Mouse (Mus musculus) stomach, embryonic 14.5 days (tissue): ENCODE results near the gene Ephb2. TPM values are rescaled to one million over a fixed set of nuclear protein-coding genes. Genes with fewer than 3 reads are reported as not detected.

ENCODE experiments used
- ATAC-seq: fragments of 200-750 bp; cut with Nextera tagmentation; 2 replicates; pipeline ENCODE4 v1.8.0; 2017; ENCODE audit warnings: low read depth, moderate TSS enrichment; ENCODE audit not compliant: insufficient number of reproducible peaks, insufficient read depth, low FRiP score
- H3K27ac ChIP-seq: fragments of 300-500 bp; sonication (generic); 2 replicates; pipeline ENCODE4 v1.5.1; 2014; ENCODE audit warnings: mild to moderate bottlenecking, low read length, moderate library complexity, mixed read lengths
- H3K27me3 ChIP-seq: fragments of 300-500 bp; sonication (generic); 2 replicates; pipeline ENCODE4 v1.6.1; 2014; ENCODE audit warnings: low read length, control low read depth, mixed read lengths; ENCODE audit not compliant: control insufficient read depth, insufficient read depth
- H3K36me3 ChIP-seq: fragments of 300-500 bp; sonication (generic); 2 replicates; pipeline ENCODE4 v1.6.1; 2014; ENCODE audit warnings: mild to moderate bottlenecking, control low read depth, low read length, moderate library complexity, mixed read lengths; ENCODE audit not compliant: control insufficient read depth, insufficient read depth
- H3K4me1 ChIP-seq: fragments of 300-500 bp; sonication (generic); 2 replicates; pipeline ENCODE4 v1.6.1; 2014; ENCODE audit warnings: low read length, control low read depth, mixed read lengths; ENCODE audit not compliant: control insufficient read depth, insufficient read depth
- H3K4me2 ChIP-seq: fragments of 300-500 bp; sonication (generic); replicated peaks from 2 replicates; pipeline ENCODE4 v1.6.1; 2014; ENCODE audit warnings: low read depth, low read length, control low read depth
- H3K4me3 ChIP-seq: fragments of 300-500 bp; sonication (generic); 2 replicates; pipeline ENCODE4 v1.5.1; 2014; ENCODE audit warnings: low read depth, low read length, control low read depth
- H3K9ac ChIP-seq: fragments of 300-500 bp; sonication (generic); replicated peaks from 2 replicates; pipeline ENCODE4 v1.6.1; 2014; ENCODE audit warnings: low read depth, mild to moderate bottlenecking, control low read depth, low read length, moderate library complexity, mixed read lengths
- H3K9me3 ChIP-seq: fragments of 300-500 bp; sonication (generic); 2 replicates; pipeline ENCODE4 v1.6.1; 2016; ENCODE audit warnings: low read depth, low read length, control low read depth; ENCODE audit not compliant: control insufficient read depth
- WGBS: fragments of 180-500 bp; shearing (Covaris S2); extraction: QIAGEN DNeasy Blood & Tissue Kit; methylation state at CpG from one replicate; pipeline ENCODE4 v1.1.7; 2014; 5-methylcytosine and 5-hydroxymethylcytosine counted together
- polyA plus RNA-seq: library from polyadenylated mRNA; unstranded; fragments of >200 nt; fragmentation: Nextera tagmentation; extraction: Ambion mirVana; gene quantifications from 2 replicates; pipeline ENCODE4 v1.2.1, GENCODE M21; 2014

Gene Ephb2
- polyA plus RNA-seq, 1 experiment from 2014 or later, result 7.6 TPM

DNA sequence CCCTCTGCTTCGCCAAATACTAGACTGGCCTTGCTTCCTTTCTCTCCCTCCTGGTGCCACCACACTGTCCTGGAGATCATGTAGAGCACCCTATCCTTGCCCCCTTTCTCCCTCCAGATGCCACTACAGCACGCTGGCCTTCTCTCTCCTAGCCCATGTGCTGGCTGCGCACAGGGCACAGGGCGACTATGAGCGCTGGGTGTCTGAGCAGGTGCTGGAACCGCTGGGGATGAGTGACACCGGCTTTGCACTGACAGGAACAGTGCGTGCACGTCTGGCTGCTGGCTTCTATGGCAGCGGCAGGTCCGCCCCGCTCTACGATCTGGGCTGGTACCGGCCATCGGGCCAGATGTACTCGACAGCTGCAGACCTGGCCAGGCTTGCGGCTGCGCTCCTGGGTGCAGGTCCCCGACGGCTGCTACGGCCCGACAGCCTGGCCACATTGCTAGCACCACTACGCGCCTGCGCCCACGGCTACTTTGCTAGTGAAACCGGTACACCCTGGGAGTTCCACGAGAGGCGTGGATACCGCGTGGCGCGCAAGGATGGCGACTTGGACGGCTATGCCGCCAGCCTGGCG is 198.7 kb downstream of the Ephb2 start:
- peak overlapping the region; percentile 56 for H3K4me3 ChIP-seq
- no peaks in the 10 kb centered on the region for H3K9me3 ChIP-seq
- H3K4me1 ChIP-seq, result peaks cover 11% of the 10 kb centered on the region
- ATAC-seq, result no peak; the same call in 1 of the 2 replicates
- peak overlapping the region; percentile 96 for H3K4me2 ChIP-seq
- WGBS, result 18% methylated on average over 37 of the region's 37 CpGs
- H3K27me3 ChIP-seq, result 0 out of 2 replicates have a peak, but pooled peaks cover 4% of the 10 kb centered on the region
- H3K36me3 ChIP-seq, result no peaks in the 10 kb centered on the region
- H3K9ac ChIP-seq, result peak overlapping the region; percentile 50
- H3K27ac ChIP-seq, result no peak overlapping the region

DNA sequence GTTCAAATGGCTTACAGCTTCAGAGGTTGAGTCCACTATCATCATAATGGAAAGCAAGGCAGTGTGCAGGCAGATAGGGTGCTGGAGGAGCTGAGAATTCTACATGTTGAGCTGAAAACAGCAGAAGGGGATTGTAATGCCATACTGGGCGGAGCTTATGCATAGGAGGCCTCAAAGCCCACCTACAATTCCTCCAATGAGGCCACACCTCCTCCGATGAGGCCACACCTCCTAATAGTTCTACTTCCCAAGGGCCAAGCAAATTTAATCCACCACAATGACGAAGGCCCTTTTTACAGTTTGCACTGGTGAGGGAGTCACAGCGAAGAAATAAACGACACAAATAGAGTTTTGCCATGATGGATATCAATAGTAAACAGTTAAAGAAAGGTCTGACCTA is 199.3 kb downstream of the Ephb2 start:
- Histone ChIP-seq H3K36me3 (no peaks in the 10 kb centered on the region), H3K4me3 (no peak overlapping the region), H3K27me3 (0 out of 2 replicates have a peak, but pooled peaks cover 4% of the 10 kb centered on the region), H3K4me1 (peaks cover 11% of the 10 kb centered on the region), H3K4me2 (no peak overlapping the region), H3K9ac (no peak overlapping the region), H3K27ac (no peak overlapping the region), H3K9me3 (no peaks in the 10 kb centered on the region)
- no peak for ATAC-seq
- 57% methylated on average over 5 of the region's 5 CpGs for WGBS

DNA sequence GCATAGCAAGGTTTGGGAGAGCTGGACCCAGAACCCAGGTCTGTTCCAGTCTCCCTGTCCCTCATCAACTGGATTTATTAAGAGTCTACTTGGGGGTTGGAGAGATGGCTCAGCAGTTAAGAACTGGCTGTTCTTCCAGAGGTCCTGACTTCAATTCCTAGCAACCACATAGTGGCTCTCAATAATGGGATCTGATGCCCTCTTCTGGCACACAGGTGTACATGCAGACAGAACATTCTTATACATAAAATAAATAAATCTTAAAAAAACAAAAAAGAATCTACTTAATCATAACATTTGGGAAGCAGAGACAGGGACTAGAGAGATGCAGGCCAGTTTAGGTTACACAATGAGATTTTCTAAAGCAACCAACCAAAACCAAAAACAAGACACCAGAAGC is 199.8 kb downstream of the Ephb2 start:
- H3K36me3 ChIP-seq, result no peaks in the 10 kb centered on the region
- no peak for ATAC-seq

DNA sequence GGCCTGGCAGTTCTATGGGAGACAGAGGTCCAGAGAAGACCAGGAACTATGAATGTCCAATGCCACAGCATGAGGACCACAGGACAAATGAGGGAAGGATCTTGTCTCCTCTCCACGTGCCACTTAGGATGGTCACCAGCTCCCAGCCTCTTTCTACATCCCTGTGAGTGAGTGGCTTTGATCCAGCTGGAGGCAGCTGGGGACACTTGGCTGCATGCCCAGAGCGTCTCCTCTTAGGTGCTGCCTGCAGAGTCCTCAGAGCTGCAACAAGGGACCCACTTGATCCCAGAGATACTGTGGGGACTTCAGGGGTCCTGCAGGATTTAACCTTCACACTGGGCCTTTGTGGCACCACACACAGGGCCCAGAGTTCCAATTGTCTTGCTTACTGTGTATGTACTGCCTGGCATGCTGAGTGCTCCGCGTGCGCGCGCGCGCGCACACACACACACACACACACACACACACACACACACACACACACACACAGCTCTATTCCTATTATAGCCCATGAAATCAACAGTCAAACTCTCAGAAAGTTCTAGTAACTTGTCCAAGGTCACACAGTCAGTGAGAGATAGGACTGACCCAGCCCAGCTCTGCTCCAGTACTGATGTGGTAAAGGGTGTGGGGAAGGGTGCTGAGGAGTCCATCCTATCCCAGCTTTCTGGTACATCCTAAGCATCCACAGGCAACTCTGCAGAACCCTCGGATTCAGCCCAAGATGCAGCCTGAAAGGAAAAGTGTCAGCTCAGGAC is 204.4 kb downstream of the Ephb2 start:
- no peak for ATAC-seq
- no peak overlapping the region for H3K9ac ChIP-seq
- no peak overlapping the region for H3K4me2 ChIP-seq
- 80% methylated on average over 11 of the region's 11 CpGs for WGBS
- no peak overlapping the region for H3K27ac ChIP-seq
- no peaks in the 10 kb centered on the region for H3K27me3 ChIP-seq
- no peaks in the 10 kb centered on the region for H3K4me1 ChIP-seq
- no peaks in the 10 kb centered on the region for H3K36me3 ChIP-seq
- no peaks in the 10 kb centered on the region for H3K9me3 ChIP-seq
- no peak overlapping the region for H3K4me3 ChIP-seq

More for the DNA sequence above, 199.8 kb downstream of the Ephb2 start:
- Histone ChIP-seq H3K4me3 (no peak overlapping the region), H3K9ac (no peak overlapping the region), H3K4me2 (no peak overlapping the region), H3K27ac (no peak overlapping the region), H3K9me3 (no peaks in the 10 kb centered on the region), H3K27me3 (0 out of 2 replicates have a peak, but pooled peaks cover 4% of the 10 kb centered on the region), H3K4me1 (peaks cover 11% of the 10 kb centered on the region)

DNA sequence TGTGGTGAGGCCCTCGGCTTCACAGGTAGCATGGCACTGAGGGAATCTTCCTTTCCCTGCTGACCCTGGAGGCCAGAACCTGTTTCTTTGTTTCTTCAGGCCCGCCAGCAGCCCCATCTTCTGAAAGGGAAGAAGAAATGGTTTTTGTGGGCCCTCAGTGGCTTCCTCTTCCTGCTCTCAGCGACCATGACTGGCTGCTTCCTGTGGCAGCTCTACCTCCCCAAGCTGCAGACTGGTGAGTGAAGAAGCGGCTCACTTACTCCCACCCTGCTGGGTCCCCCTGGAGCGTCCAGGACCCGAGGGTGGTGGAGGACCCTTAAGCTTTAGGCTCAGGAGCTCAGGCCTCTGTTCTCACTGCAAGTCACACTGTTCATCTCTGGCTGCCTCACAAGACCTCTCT is 209.2 kb downstream of the Ephb2 start:
- Histone ChIP-seq H3K4me1 (no peaks in the 10 kb centered on the region), H3K4me2 (no peak overlapping the region), H3K9ac (no peak overlapping the region), H3K36me3 (no peaks in the 10 kb centered on the region), H3K4me3 (no peak overlapping the region), H3K9me3 (no peaks in the 10 kb centered on the region), H3K27ac (no peak overlapping the region), H3K27me3 (no peaks in the 10 kb centered on the region)
- WGBS, result 68% methylated on average over 6 of the region's 6 CpGs
- ATAC-seq, result no peak

DNA sequence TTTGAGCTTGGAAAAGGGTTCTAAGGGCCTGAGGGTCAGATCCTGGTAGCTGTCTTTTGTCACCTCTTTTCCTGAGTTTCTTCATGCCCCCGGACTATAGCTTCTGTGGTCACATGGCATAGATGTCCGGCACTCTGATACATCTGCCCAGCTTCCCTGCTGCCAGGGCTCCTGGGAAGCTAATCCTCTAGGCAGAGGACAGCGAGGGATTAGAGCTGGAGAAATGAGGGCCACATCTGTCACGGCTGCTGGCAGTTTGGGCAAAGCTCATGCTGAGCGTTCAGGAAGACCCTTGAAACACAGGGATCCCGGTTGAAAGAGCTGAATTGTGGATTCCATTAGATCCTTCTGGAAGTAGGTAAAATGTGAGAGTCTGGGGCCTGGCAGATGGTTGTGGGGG is 213.4 kb downstream of the Ephb2 start, which contains the start of gene Lactbl1:
Gene Lactbl1 (plus strand): TSS at position 234 of the 400 bp plus-strand sequence.
- no peak within 1 kb of the TSS for H3K27ac ChIP-seq
- H3K9me3 ChIP-seq, result no peaks in the 10 kb centered on the region
- H3K27me3 ChIP-seq, result no peaks in the 10 kb centered on the region
- H3K4me3 ChIP-seq, result no peak within 1 kb of the TSS
- no peaks in the 10 kb centered on the region for H3K36me3 ChIP-seq
- H3K4me2 ChIP-seq, result no peak within 1 kb of the TSS
- WGBS, result 58% methylated on average over 6 of the region's 6 CpGs
- no peak within 1 kb of the TSS for H3K9ac ChIP-seq
- no peak for ATAC-seq
- no peaks in the 10 kb centered on the region for H3K4me1 ChIP-seq

DNA sequence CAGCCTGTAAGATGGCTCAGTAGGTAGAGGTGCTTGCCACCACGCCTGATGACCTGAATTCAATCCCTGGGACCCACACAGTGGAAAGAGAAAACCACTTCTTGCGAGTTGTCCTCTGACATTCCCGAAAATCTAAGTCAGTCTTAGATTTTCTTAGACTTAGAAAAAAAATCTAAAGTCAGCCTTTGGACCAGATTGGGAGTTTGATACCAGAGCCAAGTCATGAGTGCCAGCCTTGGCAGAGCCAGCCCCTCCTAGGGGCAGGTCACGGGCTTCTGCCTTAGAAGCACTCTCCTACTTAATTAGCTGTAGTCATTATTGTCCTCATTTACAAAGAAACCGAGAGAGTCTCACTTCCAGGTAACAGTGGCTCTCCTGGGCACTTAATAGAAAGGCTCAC is 213.8 kb downstream of the Ephb2 start:
- H3K4me3 ChIP-seq, result no peak overlapping the region
- H3K36me3 ChIP-seq, result no peaks in the 10 kb centered on the region
- WGBS, result 61% methylated on average over 5 of the region's 5 CpGs
- no peaks in the 10 kb centered on the region for H3K9me3 ChIP-seq
- H3K4me1 ChIP-seq, result no peaks in the 10 kb centered on the region
- no peaks in the 10 kb centered on the region for H3K27me3 ChIP-seq
- no peak overlapping the region for H3K4me2 ChIP-seq
- no peak overlapping the region for H3K9ac ChIP-seq
- ATAC-seq, result no peak
- no peak overlapping the region for H3K27ac ChIP-seq

DNA sequence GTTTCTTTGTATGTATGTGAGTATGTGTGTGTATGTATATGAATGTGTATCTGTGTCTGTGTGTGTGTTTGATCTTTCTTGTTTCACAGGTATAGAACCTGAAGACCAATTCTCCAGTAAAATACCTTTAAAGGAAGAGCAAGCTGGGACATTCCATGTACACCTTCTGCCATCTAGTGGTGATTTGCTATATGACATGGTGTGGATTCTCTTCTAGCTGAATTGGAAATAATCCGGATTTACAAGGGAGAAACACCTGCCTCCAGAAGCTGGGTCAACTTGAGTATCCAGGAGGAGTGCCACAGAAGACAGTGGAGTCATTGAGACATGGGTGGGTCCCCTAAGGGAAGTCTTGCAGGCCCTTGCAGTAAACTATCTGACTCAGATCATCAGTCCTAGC is 214.5 kb downstream of the Ephb2 start:
- no peak overlapping the region for H3K27ac ChIP-seq
- no peak overlapping the region for H3K4me2 ChIP-seq
- no peak overlapping the region for H3K9ac ChIP-seq
- no peak overlapping the region for H3K4me3 ChIP-seq
- H3K4me1 ChIP-seq, result no peaks in the 10 kb centered on the region
- ATAC-seq, result no peak
- no peaks in the 10 kb centered on the region for H3K36me3 ChIP-seq
- no peaks in the 10 kb centered on the region for H3K27me3 ChIP-seq
- no peaks in the 10 kb centered on the region for H3K9me3 ChIP-seq
- WGBS, result 4% methylated on average over 1 of the region's 1 CpGs
